Mouse (Mus musculus): ENCODE data around the gene Fam168a.

GRCm38 (mm10) chr7:100769534-100770083 is 63.2 kb downstream of the Fam168a start:
- TF ChIP-seq CTCF (IDR thresholded peaks at IDR 0.05; ENCODE audit: control insufficient read depth, insufficient read depth, insufficient replicate concordance, low read depth, low read length) (no peak), POLR2A (IDR thresholded peaks at IDR 0.05; ENCODE audit: control insufficient read depth, low read depth, low read length) (no peak)

All from testis, adult 2 months (tissue).